Mouse (Mus musculus): ENCODE measurements around the gene Hfe. TPM values are rescaled to one million over a fixed set of nuclear protein-coding genes. Genes with fewer than 3 reads are reported as not detected.

The Hfe gene
- polyA plus RNA-seq, 1 experiment from 2014 or later, result 7.6 TPM

DNA sequence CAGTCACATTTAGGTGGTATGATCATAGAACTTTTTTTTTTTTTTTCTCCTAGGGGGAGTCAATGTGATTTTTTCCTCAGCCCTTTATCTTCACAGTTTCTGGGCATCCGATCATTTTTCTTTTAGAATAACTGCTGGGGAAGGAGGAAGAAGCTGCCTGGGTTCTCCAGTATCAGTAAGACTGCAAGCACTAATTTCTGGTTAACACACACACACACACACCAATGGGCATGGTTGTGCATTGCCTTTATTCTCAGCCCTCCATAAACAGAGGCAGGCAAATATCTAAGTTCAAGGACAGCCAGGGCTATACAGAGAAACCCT lies 28.1 kb downstream of the Hfe start:
- Histone ChIP-seq H3K4me1 (ENCODE audit: control insufficient read depth, insufficient read depth, low read length) (0 out of 2 replicates have a peak, but pooled peaks cover 10% of the 10 kb centered on the region), H3K27ac (ENCODE audit: low read depth, low read length) (peak overlapping the region; percentile 93), H3K36me3 (ENCODE audit: control insufficient read depth, insufficient read depth, low read length) (no peaks in the 10 kb centered on the region), H3K9me3 (ENCODE audit: control insufficient read depth, low read length) (no peaks in the 10 kb centered on the region), H3K4me2 (replicated peaks; ENCODE audit: low read depth, low read length) (peak overlapping the region; percentile 57), H3K4me3 (ENCODE audit: low read length) (peak overlapping the region; percentile 42), H3K9ac (ENCODE audit: low read depth, low read length) (peak overlapping the region; percentile 63; the same call in 1 of the 2 replicates), H3K27me3 (ENCODE audit: control insufficient read depth, insufficient read depth, low read length) (no peaks in the 10 kb centered on the region)
- ATAC-seq (ENCODE audit: low FRiP score, low TSS enrichment), result no peak
- WGBS, result 47% methylated on average over 1 of the region's 1 CpGs

DNA sequence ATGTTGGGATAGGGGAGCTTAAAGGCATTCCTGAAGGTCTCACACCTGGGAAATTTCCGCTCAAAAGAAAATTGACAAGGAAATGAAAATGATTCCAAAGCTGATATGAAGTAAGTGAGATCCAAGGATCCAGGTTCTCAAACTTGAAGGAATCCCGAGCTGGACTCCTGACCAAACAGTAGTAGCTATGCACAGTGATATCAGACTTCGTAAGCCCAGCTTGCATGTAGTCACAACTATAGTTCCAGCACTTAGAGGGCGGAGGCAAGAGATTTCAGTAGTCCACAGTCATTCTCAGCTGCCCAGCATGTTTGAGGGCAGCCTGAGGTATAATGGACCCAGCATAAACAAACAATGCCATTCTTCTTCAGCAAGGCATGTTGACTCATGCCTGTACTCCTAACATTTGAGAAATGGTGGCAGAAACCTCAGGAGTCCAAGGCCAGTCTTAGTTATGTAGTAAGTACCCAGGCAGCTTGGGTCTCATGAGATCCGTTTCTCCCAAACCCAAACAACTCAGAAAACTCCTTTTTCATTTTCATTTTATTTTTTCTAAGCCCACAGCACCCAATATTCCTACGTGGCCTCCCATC lies 28.6 kb downstream of the Hfe start:
- no peak for ATAC-seq (ENCODE audit: low FRiP score, low TSS enrichment)
- WGBS, result 83% methylated on average over 6 of the region's 6 CpGs
- no peak overlapping the region for H3K4me3 ChIP-seq (ENCODE audit: low read length)
- H3K9ac ChIP-seq (ENCODE audit: low read depth, low read length), result no peak overlapping the region
- H3K27ac ChIP-seq (ENCODE audit: low read depth, low read length), result peak overlapping the region; percentile 93
- H3K36me3 ChIP-seq (ENCODE audit: control insufficient read depth, insufficient read depth, low read length), result no peaks in the 10 kb centered on the region
- H3K27me3 ChIP-seq (ENCODE audit: control insufficient read depth, insufficient read depth, low read length), result no peaks in the 10 kb centered on the region
- H3K9me3 ChIP-seq (ENCODE audit: control insufficient read depth, low read length), result no peaks in the 10 kb centered on the region
- H3K4me2 ChIP-seq (replicated peaks; ENCODE audit: low read depth, low read length), result peak overlapping the region; percentile 57
- 0 out of 2 replicates have a peak, but pooled peaks cover 8% of the 10 kb centered on the region for H3K4me1 ChIP-seq (ENCODE audit: control insufficient read depth, insufficient read depth, low read length)

DNA sequence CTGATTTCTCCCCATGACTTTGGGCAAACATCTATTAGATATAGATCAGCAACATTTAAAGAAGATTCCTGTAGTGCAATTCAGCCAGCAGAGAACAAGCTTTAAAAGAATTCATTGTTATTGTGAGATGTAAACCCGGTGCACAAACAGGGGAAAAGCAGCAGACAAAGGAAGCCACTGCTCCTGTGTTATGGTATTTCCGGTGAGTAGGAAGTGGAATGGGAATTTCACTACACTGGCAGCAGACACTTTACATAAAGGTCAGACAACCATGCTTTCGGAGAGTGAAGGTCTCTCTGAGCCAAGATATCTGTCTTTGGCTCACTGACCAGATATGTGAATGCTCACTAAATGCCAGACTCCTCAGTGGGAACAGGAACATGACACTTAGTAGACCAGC lies 48.1 kb downstream of the Hfe start:
- H3K4me2 ChIP-seq (replicated peaks; ENCODE audit: low read depth, low read length), result no peak overlapping the region
- H3K27ac ChIP-seq (ENCODE audit: low read depth, low read length), result no peak overlapping the region
- H3K4me1 ChIP-seq (ENCODE audit: control insufficient read depth, insufficient read depth, low read length), result no peaks in the 10 kb centered on the region
- no peak overlapping the region for H3K4me3 ChIP-seq (ENCODE audit: low read length)
- H3K9me3 ChIP-seq (ENCODE audit: control insufficient read depth, low read length), result no peaks in the 10 kb centered on the region
- WGBS, result 78% methylated on average over 3 of the region's 3 CpGs
- ATAC-seq (ENCODE audit: low FRiP score, low TSS enrichment), result no peak
- H3K27me3 ChIP-seq (ENCODE audit: control insufficient read depth, insufficient read depth, low read length), result no peaks in the 10 kb centered on the region
- no peaks in the 10 kb centered on the region for H3K36me3 ChIP-seq (ENCODE audit: control insufficient read depth, insufficient read depth, low read length)
- no peak overlapping the region for H3K9ac ChIP-seq (ENCODE audit: low read depth, low read length)

DNA sequence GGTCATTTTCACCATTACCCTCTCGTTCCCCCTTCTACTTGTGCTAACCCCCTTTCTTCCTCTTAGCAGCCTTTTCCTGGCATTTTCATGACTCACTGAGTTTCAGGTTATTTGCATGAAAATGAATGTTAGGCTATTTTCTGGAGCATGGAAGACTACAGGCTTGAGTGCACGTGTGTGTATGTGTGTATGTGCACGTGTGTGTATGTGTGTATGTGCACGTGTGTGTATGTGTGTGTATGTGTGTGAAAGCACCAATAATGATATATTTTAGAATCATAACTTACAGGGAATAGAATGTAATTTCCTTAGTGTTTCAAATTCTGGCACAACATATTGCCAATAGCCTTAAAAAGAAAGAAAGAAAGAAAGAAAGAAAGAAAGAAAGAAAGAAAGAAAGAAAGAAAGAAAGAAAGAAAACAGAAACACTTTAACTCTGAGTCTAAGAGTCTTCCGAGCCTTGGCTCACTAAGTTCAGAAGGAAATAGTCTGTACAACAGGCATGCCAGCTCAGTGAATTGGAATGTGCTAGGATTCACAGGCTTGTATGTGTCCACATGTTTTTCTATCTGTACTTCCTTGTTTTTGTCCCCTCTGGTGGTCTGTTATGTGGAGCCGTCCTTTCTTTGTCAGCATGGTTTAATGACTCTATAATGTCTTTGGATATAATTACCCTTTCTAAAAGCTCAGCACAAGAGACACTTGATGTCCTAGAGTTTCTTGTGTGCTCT lies 50.9 kb downstream of the Hfe start:
- Histone ChIP-seq H3K4me3 (ENCODE audit: low read length) (no peak overlapping the region), H3K9me3 (ENCODE audit: control insufficient read depth, low read length) (no peaks in the 10 kb centered on the region), H3K4me2 (replicated peaks; ENCODE audit: low read depth, low read length) (no peak overlapping the region), H3K4me1 (ENCODE audit: control insufficient read depth, insufficient read depth, low read length) (no peaks in the 10 kb centered on the region), H3K27me3 (ENCODE audit: control insufficient read depth, insufficient read depth, low read length) (no peaks in the 10 kb centered on the region), H3K27ac (ENCODE audit: low read depth, low read length) (no peak overlapping the region), H3K36me3 (ENCODE audit: control insufficient read depth, insufficient read depth, low read length) (no peaks in the 10 kb centered on the region), H3K9ac (ENCODE audit: low read depth, low read length) (no peak overlapping the region)
- ATAC-seq (ENCODE audit: low FRiP score, low TSS enrichment), result no peak
- WGBS, result 72% methylated on average over 6 of the region's 6 CpGs

Small RNA genes within 50 kb of the gene (microRNA-seq; reads per million reads assigned to microRNA genes)
- gene Gm44314 (not detected), gene Gm44350 (not detected), gene Gm44484 (not detected)

Other genes with a start within 250 kb of the Hfe start
- gene Btn1a1, start 245.0 kb downstream of the Hfe start, polyA plus RNA-seq (2014; fragmentation: Nextera tagmentation; extraction: Ambion mirVana), result 0.09 TPM in 2 replicates
- 0.31 and 0.87 TPM in 2 replicates for gene Btn2a2, start 222.0 kb downstream of the Hfe start, polyA plus RNA-seq (2014; fragmentation: Nextera tagmentation; extraction: Ambion mirVana)
- 6.1 and 9.9 TPM in 2 replicates for gene Hist1h4h, start 179.8 kb downstream of the Hfe start, polyA plus RNA-seq (2014; fragmentation: Nextera tagmentation; extraction: Ambion mirVana)
- gene Hist1h2af, start 176.9 kb downstream of the Hfe start, polyA plus RNA-seq (2014; fragmentation: Nextera tagmentation; extraction: Ambion mirVana), result 13.8 and 28.7 TPM in 2 replicates
- gene Hist1h3g, start 175.4 kb downstream of the Hfe start, polyA plus RNA-seq (2014; fragmentation: Nextera tagmentation; extraction: Ambion mirVana), result 8.2 and 12.5 TPM in 2 replicates
- gene Hist1h2bh, start 167.5 kb downstream of the Hfe start, polyA plus RNA-seq (2014; fragmentation: Nextera tagmentation; extraction: Ambion mirVana), result 1.4 and 2.9 TPM in 2 replicates
- gene Hist1h3f, start 166.8 kb downstream of the Hfe start, polyA plus RNA-seq (2014; fragmentation: Nextera tagmentation; extraction: Ambion mirVana), result 1.2 and 2.0 TPM in 2 replicates
- 1.1 and 2.9 TPM in 2 replicates for gene Hist1h4f, start 159.2 kb downstream of the Hfe start, polyA plus RNA-seq (2014; fragmentation: Nextera tagmentation; extraction: Ambion mirVana)
- gene Hist1h1d, start 157.6 kb downstream of the Hfe start, polyA plus RNA-seq (2014; fragmentation: Nextera tagmentation; extraction: Ambion mirVana), result 0.70 and 1.2 TPM in 2 replicates
- 11.4 and 15.4 TPM in 2 replicates for gene Hist1h3e, start 148.5 kb downstream of the Hfe start, polyA plus RNA-seq (2014; fragmentation: Nextera tagmentation; extraction: Ambion mirVana)
- 114 and 155 TPM in 2 replicates for gene Hist1h2ae, start 139.6 kb downstream of the Hfe start, polyA plus RNA-seq (2014; fragmentation: Nextera tagmentation; extraction: Ambion mirVana)
- gene Hist1h2bg, start 139.5 kb downstream of the Hfe start, polyA plus RNA-seq (2014; fragmentation: Nextera tagmentation; extraction: Ambion mirVana), result 7.9 and 12.9 TPM in 2 replicates
- gene Hist1h2bf, start 136.7 kb downstream of the Hfe start, polyA plus RNA-seq (2014; fragmentation: Nextera tagmentation; extraction: Ambion mirVana), result 6.7 and 10.8 TPM in 2 replicates
- 2.9 and 5.3 TPM in 2 replicates for gene Hist1h2ad, start 136.5 kb downstream of the Hfe start, polyA plus RNA-seq (2014; fragmentation: Nextera tagmentation; extraction: Ambion mirVana)
- gene Hist1h3d, start 135.1 kb downstream of the Hfe start, polyA plus RNA-seq (2014; fragmentation: Nextera tagmentation; extraction: Ambion mirVana), result 12.0 and 14.7 TPM in 2 replicates
- gene Hist1h4d, start 129.3 kb downstream of the Hfe start, polyA plus RNA-seq (2014; fragmentation: Nextera tagmentation; extraction: Ambion mirVana), result 113 and 136 TPM in 2 replicates
- gene Hist1h2be, start 89.7 kb downstream of the Hfe start, polyA plus RNA-seq (2014; fragmentation: Nextera tagmentation; extraction: Ambion mirVana), result 2.9 and 3.1 TPM in 2 replicates
- gene Hist1h1e, start 88.3 kb downstream of the Hfe start, polyA plus RNA-seq (2014; fragmentation: Nextera tagmentation; extraction: Ambion mirVana), result 17.6 and 20.4 TPM in 2 replicates
- gene Hist1h2ac, start 26.9 kb downstream of the Hfe start, polyA plus RNA-seq (2014; fragmentation: Nextera tagmentation; extraction: Ambion mirVana), result 1.3 and 1.9 TPM in 2 replicates
- gene Hist1h2bc, start 26.7 kb downstream of the Hfe start, polyA plus RNA-seq (2014; fragmentation: Nextera tagmentation; extraction: Ambion mirVana), result 54.0 and 60.2 TPM in 2 replicates
- not detected in 2 replicates for gene Hist1h1t, start 15.0 kb downstream of the Hfe start, polyA plus RNA-seq (2014; fragmentation: Nextera tagmentation; extraction: Ambion mirVana)
- gene Hist1h4c, start 12.4 kb downstream of the Hfe start, polyA plus RNA-seq (2014; fragmentation: Nextera tagmentation; extraction: Ambion mirVana), result 9.0 and 15.0 TPM in 2 replicates
- gene Hist1h1c, start 28.0 kb upstream of the Hfe start, polyA plus RNA-seq (2014; fragmentation: Nextera tagmentation; extraction: Ambion mirVana), result 21.6 and 28.4 TPM in 2 replicates
- 12.7 and 18.3 TPM in 2 replicates for gene Hist1h3c, start 34.7 kb upstream of the Hfe start, polyA plus RNA-seq (2014; fragmentation: Nextera tagmentation; extraction: Ambion mirVana)
- gene Hist1h2bb, start 35.9 kb upstream of the Hfe start, polyA plus RNA-seq (2014; fragmentation: Nextera tagmentation; extraction: Ambion mirVana), result 2.7 and 6.8 TPM in 2 replicates
- gene Hist1h2ab, start 40.3 kb upstream of the Hfe start, polyA plus RNA-seq (2014; fragmentation: Nextera tagmentation; extraction: Ambion mirVana), result 70.3 and 91.4 TPM in 2 replicates
- gene Hist1h3b, start 41.4 kb upstream of the Hfe start, polyA plus RNA-seq (2014; fragmentation: Nextera tagmentation; extraction: Ambion mirVana), result 12.5 and 22.2 TPM in 2 replicates
- gene Hist1h4b, start 46.2 kb upstream of the Hfe start, polyA plus RNA-seq (2014; fragmentation: Nextera tagmentation; extraction: Ambion mirVana), result 7.0 and 9.2 TPM in 2 replicates
- gene Hist1h4a, start 50.4 kb upstream of the Hfe start, polyA plus RNA-seq (2014; fragmentation: Nextera tagmentation; extraction: Ambion mirVana), result 1.3 and 1.9 TPM in 2 replicates
- gene Hist1h3a, start 51.5 kb upstream of the Hfe start, polyA plus RNA-seq (2014; fragmentation: Nextera tagmentation; extraction: Ambion mirVana), result 8.8 and 11.6 TPM in 2 replicates
- gene Hist1h1a, start 52.8 kb upstream of the Hfe start, polyA plus RNA-seq (2014; fragmentation: Nextera tagmentation; extraction: Ambion mirVana), result 3.5 and 6.5 TPM in 2 replicates
- not detected in 2 replicates for gene Trim38, start 59.1 kb upstream of the Hfe start, polyA plus RNA-seq (2014; fragmentation: Nextera tagmentation; extraction: Ambion mirVana)
- gene Slc17a2, start 96.1 kb upstream of the Hfe start, polyA plus RNA-seq (2014; fragmentation: Nextera tagmentation; extraction: Ambion mirVana), result 0.07 and 0.12 TPM in 2 replicates
- 0.53 and 1.1 TPM in 2 replicates for gene Slc17a3, start 128.6 kb upstream of the Hfe start, polyA plus RNA-seq (2014; fragmentation: Nextera tagmentation; extraction: Ambion mirVana)
- gene Slc17a1, start 156.9 kb upstream of the Hfe start, polyA plus RNA-seq (2014; fragmentation: Nextera tagmentation; extraction: Ambion mirVana), result 0.47 and 1.6 TPM in 2 replicates
- 2.0 and 2.5 TPM in 2 replicates for gene Slc17a4, start 204.2 kb upstream of the Hfe start, polyA plus RNA-seq (2014; fragmentation: Nextera tagmentation; extraction: Ambion mirVana)
- not detected in 2 replicates for gene Hist1h2ba, start 223.3 kb upstream of the Hfe start, polyA plus RNA-seq (2014; fragmentation: Nextera tagmentation; extraction: Ambion mirVana)
- gene Hist1h2aa, start 223.6 kb upstream of the Hfe start, polyA plus RNA-seq (2014; fragmentation: Nextera tagmentation; extraction: Ambion mirVana), result not detected in 2 replicates

Data from kidney, embryonic 14.5 days (tissue).